ENCODE assay signal across 23 mouse cellular contexts in the genomic region with DNA sequence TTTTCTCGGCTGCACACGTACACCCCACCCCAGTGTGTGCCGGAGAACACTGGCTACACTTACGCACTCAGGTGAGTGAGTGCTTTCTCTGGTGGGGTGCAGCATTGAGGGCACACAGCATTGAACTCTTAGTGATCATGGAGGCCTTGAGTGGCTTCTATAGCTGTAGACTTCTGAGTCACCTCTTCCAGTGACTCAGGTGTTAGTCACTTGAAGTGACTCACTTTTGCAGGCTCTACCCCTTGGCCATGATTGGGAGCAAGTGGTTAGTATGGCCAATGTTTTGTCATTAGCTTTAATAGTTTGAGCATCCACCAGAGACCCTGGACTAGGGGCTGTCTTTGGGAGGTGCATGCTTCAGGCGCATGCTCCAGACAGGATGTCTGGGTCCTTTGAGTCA. TPM values are rescaled to one million over a fixed set of nuclear protein-coding genes. Genes with fewer than 3 reads are reported as not detected.
DNase-seq lines count a peak whose midpoint lies in the region; ATAC-seq and TF ChIP-seq lines count a peak whose summit lies in the region.
"Had no signal": no experiment of that assay in that cellular context is flagged by ENCODE, and none has a peak within 500 bp of the region (broad histone marks: within the 10 kb centered on the region; RNA-seq: fewer than 3 reads in every experiment).

No protein-coding gene starts in this region.

- no peak overlapping the region for H3K27ac ChIP-seq in testis, adult 2 months (ENCODE audit: control insufficient read depth, insufficient read depth, low read depth, low read length)
- H3K27ac ChIP-seq in stomach, postnatal 0 days (replicated peaks) = no peak overlapping the region
- H3K27ac ChIP-seq: embryonic facial prominence, embryonic 13.5 days; forebrain, embryonic 15.5 days; hindbrain, embryonic 13.5 days; limb, embryonic 15.5 days; stomach, embryonic 15.5 days had no signal

- TF ChIP-seq POLR2A in testis, adult 2 months (IDR thresholded peaks at IDR 0.05; ENCODE audit: control insufficient read depth, low read depth, low read length) = no peak

- H3K27me3 ChIP-seq in testis, adult 2 months (ENCODE audit: control insufficient read depth, insufficient read depth, low read length) = no peaks in the 10 kb centered on the region
- H3K27me3 ChIP-seq in stomach, postnatal 0 days (ENCODE audit: control insufficient read depth, insufficient read depth, low read length) = no peaks in the 10 kb centered on the region
- H3K27me3 ChIP-seq: CH12.LX; embryonic facial prominence, embryonic 13.5 days; forebrain, embryonic 15.5 days; hindbrain, embryonic 13.5 days; limb, embryonic 15.5 days; megakaryocyte, embryonic 14.5 days; stomach, embryonic 15.5 days had no signal

- H3K9me3 ChIP-seq in stomach, postnatal 0 days (ENCODE audit: control insufficient read depth, low read length) = no peaks in the 10 kb centered on the region
- H3K9me3 ChIP-seq: embryonic facial prominence, embryonic 13.5 days; forebrain, embryonic 15.5 days; hindbrain, embryonic 13.5 days; limb, embryonic 15.5 days; megakaryocyte, embryonic 14.5 days; stomach, embryonic 15.5 days had no signal

- H3K4me3 ChIP-seq in testis, adult 2 months (ENCODE audit: control insufficient read depth, low read depth, low read length) = peak overlapping the region; percentile 51
- no peak overlapping the region for H3K4me3 ChIP-seq in stomach, postnatal 0 days (ENCODE audit: low read depth, low read length)
- H3K4me3 ChIP-seq: embryonic facial prominence, embryonic 13.5 days; forebrain, embryonic 15.5 days; hindbrain, embryonic 13.5 days; limb, embryonic 15.5 days; megakaryocyte, embryonic 14.5 days; stomach, embryonic 15.5 days had no signal

- no peak for TF ChIP-seq EP300 in stomach, postnatal 0 days (optimal IDR thresholded peaks at IDR 0.05)

- peak; percentile 66 for ATAC-seq in stomach, postnatal 0 days (ENCODE audit: low FRiP score, low TSS enrichment)
- no peak for ATAC-seq in megakaryocyte, adult 5-6 weeks (ENCODE audit: poor library complexity, severe bottlenecking)
- ATAC-seq: forebrain, embryonic 15.5 days had no signal

- DNase-seq in testis, postnatal 10 days (ENCODE audit: low spot score) = no peak
- peak; percentile 80 for DNase-seq in NIH3T3 (ENCODE audit: low read depth)
- peak; percentile 44 for DNase-seq in adrenal gland, postnatal 25 days
- no peak for DNase-seq in stomach, postnatal 0 days (ENCODE audit: low spot score)
- no peak for DNase-seq in layer of hippocampus, postnatal 14 days (ENCODE audit: low spot score in 2 of 2)
- DNase-seq: cerebellum, adult 8-10 months; heart, postnatal 14 days; kidney, adult 9 months; kidney, postnatal 36 days; lung, postnatal 10 days; midbrain, embryonic 14.5 days; right cerebral cortex, postnatal 14 days; thymus, postnatal 25 days had no signal

- peaks cover 2% of the 10 kb centered on the region for H3K4me1 ChIP-seq in testis, adult 2 months (ENCODE audit: control insufficient read depth, insufficient read depth, low read length)
- H3K4me1 ChIP-seq in stomach, postnatal 0 days (replicated peaks; ENCODE audit: control insufficient read depth, insufficient read depth) = no peaks in the 10 kb centered on the region
- H3K4me1 ChIP-seq: embryonic facial prominence, embryonic 13.5 days; forebrain, embryonic 15.5 days; limb, embryonic 15.5 days; stomach, embryonic 15.5 days had no signal

- TF ChIP-seq CTCF in testis, adult 2 months (IDR thresholded peaks at IDR 0.05; ENCODE audit: control insufficient read depth, insufficient read depth, insufficient replicate concordance, low read depth, low read length) = no peak
- no peak for TF ChIP-seq CTCF in stomach, postnatal 0 days (IDR thresholded peaks at IDR 0.05; ENCODE audit: low read depth)

- H3K4me2 ChIP-seq in stomach, postnatal 0 days (replicated peaks; ENCODE audit: low read depth) = no peak overlapping the region
- H3K4me2 ChIP-seq: embryonic facial prominence, embryonic 13.5 days; forebrain, embryonic 15.5 days; heart, embryonic 11.5 days; hindbrain, embryonic 13.5 days; limb, embryonic 15.5 days; stomach, embryonic 15.5 days had no signal

- H3K9ac ChIP-seq in stomach, postnatal 0 days (ENCODE audit: low read length) = no peak overlapping the region
- H3K9ac ChIP-seq: embryonic facial prominence, embryonic 13.5 days; forebrain, embryonic 15.5 days; hindbrain, embryonic 13.5 days; limb, embryonic 15.5 days; stomach, embryonic 15.5 days had no signal

- WGBS in stomach, postnatal 0 days = 92% methylated on average over 5 of the region's 5 CpGs

- peaks cover 3% of the 10 kb centered on the region for H3K36me3 ChIP-seq in testis, adult 2 months (ENCODE audit: control insufficient read depth, insufficient read depth, low read length)
- peaks cover 2% of the 10 kb centered on the region; the same call in 1 of the 2 replicates for H3K36me3 ChIP-seq in stomach, postnatal 0 days (ENCODE audit: control insufficient read depth, insufficient read depth, low read length)

RNA-seq across cellular contexts. Expression of a gene that starts 14.7 kb away (rescaled TPM):
- 114 and 125 TPM in 2 replicates for polyA plus RNA-seq in testis, adult 2 months (2012; rRNA removed)
- 87.9 and 109 TPM in 2 replicates for total RNA-seq in adrenal gland, postnatal 25 days (2021)
- polyA plus RNA-seq in stomach, postnatal 0 days (2015; fragmentation: Nextera tagmentation; extraction: Ambion mirVana) = 24.0 TPM in 2 replicates
- total RNA-seq in layer of hippocampus, postnatal 14 days (2021) = 10 to 100 TPM; 66.9 to 73.5 TPM
- 40.8 and 44.1 TPM in 2 replicates for total RNA-seq in megakaryocyte, adult 5-6 weeks (2015)
- total RNA-seq in megakaryocyte, adult 5-6 weeks (2017) = 67.0 and 72.5 TPM in 2 replicates

RNA-seq across cellular contexts. Expression of a gene that starts 36.9 kb away (rescaled TPM):
- 117 and 150 TPM in 2 replicates for polyA plus RNA-seq in testis, adult 2 months (2012; rRNA removed)
- 75.7 and 104 TPM in 2 replicates for total RNA-seq in adrenal gland, postnatal 25 days (2021)
- polyA plus RNA-seq in stomach, postnatal 0 days (2015; fragmentation: Nextera tagmentation; extraction: Ambion mirVana) = 132 and 133 TPM in 2 replicates
- total RNA-seq in layer of hippocampus, postnatal 14 days (2021) = 10 to 100 TPM; 45.5 to 49.2 TPM
- total RNA-seq in megakaryocyte, adult 5-6 weeks (2015) = 21.6 and 23.0 TPM in 2 replicates
- 18.5 and 23.1 TPM in 2 replicates for total RNA-seq in megakaryocyte, adult 5-6 weeks (2017)

Comparison
In these comparisons a context has a peak if more than half of its experiments do, and no peak if none do; other contexts are left out.
1. DNase-seq: peak in NIH3T3 (single experiment) and adrenal gland, postnatal 25 days (single experiment); none in testis, postnatal 10 days (single experiment), stomach, postnatal 0 days (single experiment) and layer of hippocampus, postnatal 14 days (0 of 2).